Mouse (Mus musculus): Measurements from ENCODE around the gene Zcwpw1. TPM values are rescaled to one million over a fixed set of nuclear protein-coding genes. Genes with fewer than 3 reads are reported as not detected.
"Not testable (repeated sequence)": the region's sequence is repeated elsewhere in the genome, so short reads cannot be mapped to it uniquely, and the experiment has no call there.

The Zcwpw1 gene
- polyA plus RNA-seq, 1 experiment, result 7.1 TPM

DNA sequence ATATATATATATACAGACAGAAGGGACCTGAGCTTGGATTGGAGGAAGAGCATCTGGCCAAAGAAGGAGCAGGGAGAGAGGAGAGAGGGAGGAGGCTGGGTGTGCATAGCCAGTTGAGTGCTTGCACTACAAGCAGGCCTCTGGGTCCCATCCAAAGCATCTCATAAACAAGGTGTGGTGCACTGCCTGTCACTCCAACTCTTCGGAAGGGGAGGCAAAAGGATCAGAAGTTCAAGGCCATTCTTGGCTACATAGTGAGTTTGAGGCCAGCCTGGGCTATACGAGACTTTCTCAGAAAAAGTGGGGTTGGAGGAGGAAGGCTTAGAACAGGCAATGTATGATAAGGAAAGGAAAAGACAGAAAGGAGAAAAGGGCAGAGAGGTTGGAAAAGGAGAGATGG lies 38.4 kb downstream of the Zcwpw1 start:
- Histone ChIP-seq H3K4me3 (ENCODE audit: insufficient read depth, low read length) (no peak overlapping the region), H3K4me1 (ENCODE audit: control insufficient read depth, insufficient read depth, low read length) (no peaks in the 10 kb centered on the region), H3K27ac (ENCODE audit: insufficient read depth, low read length) (no peak overlapping the region)
- TF ChIP-seq CTCF (IDR thresholded peaks at IDR 0.05; ENCODE audit: borderline replicate concordance, insufficient read depth, low read length), result no peak
- TF ChIP-seq POLR2A (IDR thresholded peaks at IDR 0.05; ENCODE audit: low read depth, low read length), result no peak

GRCm38 (mm10) chr5:137826421-137826820 lies 38.8 kb downstream of the Zcwpw1 start:
- Histone ChIP-seq H3K4me3 (ENCODE audit: insufficient read depth, low read length) (no peak overlapping the region), H3K27ac (ENCODE audit: insufficient read depth, low read length) (no peak overlapping the region), H3K4me1 (ENCODE audit: control insufficient read depth, insufficient read depth, low read length) (no peaks in the 10 kb centered on the region)
- TF ChIP-seq POLR2A (IDR thresholded peaks at IDR 0.05; ENCODE audit: low read depth, low read length) (no peak), CTCF (IDR thresholded peaks at IDR 0.05; ENCODE audit: borderline replicate concordance, insufficient read depth, low read length) (no peak)

DNA sequence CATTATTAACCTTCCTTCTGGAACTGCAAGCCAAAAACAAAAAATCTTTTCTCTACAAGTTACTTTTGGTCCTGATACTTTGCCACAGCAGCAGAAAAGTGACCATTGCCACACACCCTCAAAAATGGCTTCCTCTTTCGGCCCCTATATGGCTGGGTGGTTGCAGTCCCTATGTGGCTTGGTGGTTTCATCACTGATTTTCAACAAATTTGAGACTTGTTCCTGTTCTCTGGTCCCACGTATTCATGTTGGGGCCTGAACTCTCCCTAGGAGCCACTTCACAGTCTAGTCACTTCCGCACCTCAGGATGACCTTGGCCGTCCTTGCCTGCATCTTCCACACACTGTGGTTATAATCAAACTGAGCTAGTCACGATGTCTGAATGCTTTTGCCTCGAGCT lies 41.1 kb downstream of the Zcwpw1 start:
- TF ChIP-seq POLR2A (IDR thresholded peaks at IDR 0.05; ENCODE audit: low read depth, low read length) (no peak), CTCF (IDR thresholded peaks at IDR 0.05; ENCODE audit: borderline replicate concordance, insufficient read depth, low read length) (no peak)
- Histone ChIP-seq H3K4me1 (ENCODE audit: control insufficient read depth, insufficient read depth, low read length) (no peaks in the 10 kb centered on the region), H3K4me3 (ENCODE audit: insufficient read depth, low read length) (no peak overlapping the region), H3K27ac (ENCODE audit: insufficient read depth, low read length) (no peak overlapping the region)

GRCm38 (mm10) chr5:137830238-137830637 lies 42.6 kb downstream of the Zcwpw1 start:
- H3K27ac ChIP-seq (ENCODE audit: insufficient read depth, low read length), result no peak overlapping the region
- no peak for TF ChIP-seq CTCF (IDR thresholded peaks at IDR 0.05; ENCODE audit: borderline replicate concordance, insufficient read depth, low read length)
- no peak for TF ChIP-seq POLR2A (IDR thresholded peaks at IDR 0.05; ENCODE audit: low read depth, low read length)
- H3K4me1 ChIP-seq (ENCODE audit: control insufficient read depth, insufficient read depth, low read length), result no peaks in the 10 kb centered on the region
- H3K4me3 ChIP-seq (ENCODE audit: insufficient read depth, low read length), result no peak overlapping the region

GRCm38 (mm10) chr5:137831106-137831505 lies 43.5 kb downstream of the Zcwpw1 start:
- H3K4me1 ChIP-seq (ENCODE audit: control insufficient read depth, insufficient read depth, low read length), result no peaks in the 10 kb centered on the region
- TF ChIP-seq POLR2A (IDR thresholded peaks at IDR 0.05; ENCODE audit: low read depth, low read length) (no peak), CTCF (IDR thresholded peaks at IDR 0.05; ENCODE audit: borderline replicate concordance, insufficient read depth, low read length) (no peak)

DNA sequence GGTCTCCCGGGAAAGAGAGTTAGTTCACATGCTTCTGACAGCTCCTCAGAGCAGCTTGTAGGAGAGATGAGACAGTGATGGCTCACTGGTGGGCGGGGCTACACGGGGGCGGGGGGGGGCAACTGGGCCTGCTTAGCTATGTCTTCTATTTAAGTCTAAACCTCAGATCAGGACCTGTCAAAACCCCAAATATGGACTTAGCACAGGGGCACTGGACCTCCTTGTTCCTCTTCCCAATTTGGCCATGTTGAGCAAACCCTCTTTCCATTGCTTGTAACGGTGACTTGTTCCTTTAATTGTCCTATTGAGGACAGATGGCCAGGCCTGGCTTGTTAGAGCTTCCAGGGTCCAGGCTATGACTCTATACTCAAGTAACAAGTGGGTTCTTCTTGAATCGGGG lies 43.9 kb downstream of the Zcwpw1 start:
- no peak overlapping the region for H3K4me3 ChIP-seq (ENCODE audit: insufficient read depth, low read length)
- no peak overlapping the region for H3K27ac ChIP-seq (ENCODE audit: insufficient read depth, low read length)
- TF ChIP-seq CTCF (IDR thresholded peaks at IDR 0.05; ENCODE audit: borderline replicate concordance, insufficient read depth, low read length), result no peak
- no peak for TF ChIP-seq POLR2A (IDR thresholded peaks at IDR 0.05; ENCODE audit: low read depth, low read length)
- no peaks in the 10 kb centered on the region for H3K4me1 ChIP-seq (ENCODE audit: control insufficient read depth, insufficient read depth, low read length)

More at GRCm38 (mm10) chr5:137831106-137831505, 43.5 kb downstream of the Zcwpw1 start:
- no peak overlapping the region for H3K27ac ChIP-seq (ENCODE audit: insufficient read depth, low read length)
- H3K4me3 ChIP-seq (ENCODE audit: insufficient read depth, low read length), result no peak overlapping the region

- Histone ChIP-seq H3K4me1 (ENCODE audit: control insufficient read depth, insufficient read depth, low read length) (no peaks in the 10 kb centered on the region), H3K4me3 (ENCODE audit: insufficient read depth, low read length) (no peak overlapping the region), H3K27ac (ENCODE audit: insufficient read depth, low read length) (no peak overlapping the region)
- no peak for TF ChIP-seq CTCF (IDR thresholded peaks at IDR 0.05; ENCODE audit: borderline replicate concordance, insufficient read depth, low read length)
- no peak for TF ChIP-seq POLR2A (IDR thresholded peaks at IDR 0.05; ENCODE audit: low read depth, low read length)
Observed at GRCm38 (mm10) chr5:137833500-137833899, 45.9 kb downstream of the Zcwpw1 start.

DNA sequence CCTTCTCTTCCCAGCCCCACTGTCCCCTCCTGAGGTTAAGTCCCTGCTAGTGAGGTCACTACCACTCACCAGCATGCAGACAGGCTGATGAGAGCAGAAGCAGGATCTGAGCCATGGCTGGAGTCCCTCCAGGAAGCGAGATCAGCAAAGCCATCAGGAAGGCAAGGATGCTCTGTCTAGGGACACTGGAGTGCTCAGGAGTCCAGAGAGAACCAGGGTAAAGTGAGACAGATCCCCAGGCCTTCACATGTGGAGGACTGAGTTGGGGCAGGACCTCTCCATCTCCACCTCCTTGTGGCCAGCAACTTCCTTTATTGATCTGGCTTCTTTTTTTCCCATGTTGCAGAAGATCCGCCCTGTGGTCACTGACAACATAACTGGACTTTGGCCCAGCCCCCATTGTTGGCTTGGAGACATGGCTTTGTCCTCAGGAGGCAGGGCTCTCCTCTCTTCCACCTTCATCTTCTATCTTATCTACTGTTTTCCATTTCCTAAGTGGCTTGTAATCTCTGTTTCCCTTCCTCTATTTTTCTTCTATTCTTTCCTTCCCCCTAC lies 48.4 kb downstream of the Zcwpw1 start, which contains the start of gene Pilra:
Gene Pilra, minus strand, starts transcription at position 316 of the 555 bp plus-strand sequence.
- H3K4me1 ChIP-seq (ENCODE audit: control insufficient read depth, insufficient read depth, low read length); H3K4me3 ChIP-seq (ENCODE audit: insufficient read depth, low read length); H3K27ac ChIP-seq (ENCODE audit: insufficient read depth, low read length): not testable (repeated sequence)

GRCm38 (mm10) chr5:137836611-137837010 lies 49.0 kb downstream of the Zcwpw1 start:
- Histone ChIP-seq H3K4me1 (ENCODE audit: control insufficient read depth, insufficient read depth, low read length) (no peaks in the 10 kb centered on the region), H3K4me3 (ENCODE audit: insufficient read depth, low read length) (no peak overlapping the region), H3K27ac (ENCODE audit: insufficient read depth, low read length) (no peak overlapping the region)
- TF ChIP-seq CTCF (IDR thresholded peaks at IDR 0.05; ENCODE audit: borderline replicate concordance, insufficient read depth, low read length) (no peak), POLR2A (IDR thresholded peaks at IDR 0.05; ENCODE audit: low read depth, low read length) (no peak)

- H3K4me1 ChIP-seq (ENCODE audit: control insufficient read depth, insufficient read depth, low read length); H3K27ac ChIP-seq (ENCODE audit: insufficient read depth, low read length); H3K4me3 ChIP-seq (ENCODE audit: insufficient read depth, low read length): not testable (repeated sequence)
Observed at GRCm38 (mm10) chr5:137837110-137837509, 49.5 kb downstream of the Zcwpw1 start.

DNA sequence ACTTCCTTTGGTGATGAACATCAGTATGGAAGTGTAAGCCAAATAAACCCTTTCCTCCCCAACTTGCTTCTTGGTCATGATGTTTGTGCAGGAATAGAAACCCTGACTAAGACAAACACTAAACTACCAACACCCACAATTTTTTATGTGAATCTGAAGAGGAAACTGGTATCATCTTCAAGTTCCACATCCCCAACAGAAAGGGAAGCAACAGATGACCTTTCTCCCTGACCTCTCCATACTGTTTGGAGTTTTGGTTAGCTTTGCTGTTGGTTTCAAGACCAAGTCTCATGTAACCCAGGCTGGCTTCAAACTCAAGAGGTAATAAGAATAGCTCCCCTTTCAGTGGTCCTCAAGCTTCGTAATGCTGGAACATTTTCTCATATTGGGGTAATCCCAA lies 62.7 kb downstream of the Zcwpw1 start:
- not testable (repeated sequence) for H3K4me3 ChIP-seq (ENCODE audit: insufficient read depth, low read length); H3K27ac ChIP-seq (ENCODE audit: insufficient read depth, low read length); H3K4me1 ChIP-seq (ENCODE audit: control insufficient read depth, insufficient read depth, low read length)

- not testable (repeated sequence) for H3K4me3 ChIP-seq (ENCODE audit: insufficient read depth, low read length); H3K4me1 ChIP-seq (ENCODE audit: control insufficient read depth, insufficient read depth, low read length); H3K27ac ChIP-seq (ENCODE audit: insufficient read depth, low read length)
Observed at GRCm38 (mm10) chr5:137854907-137855306, 67.3 kb downstream of the Zcwpw1 start.

GRCm38 (mm10) chr5:137856870-137857269 lies 69.3 kb downstream of the Zcwpw1 start:
- not testable (repeated sequence) for H3K4me3 ChIP-seq (ENCODE audit: insufficient read depth, low read length); H3K4me1 ChIP-seq (ENCODE audit: control insufficient read depth, insufficient read depth, low read length); H3K27ac ChIP-seq (ENCODE audit: insufficient read depth, low read length)

GRCm38 (mm10) chr5:137857960-137858710 lies 70.5 kb downstream of the Zcwpw1 start, which contains the start of gene Pilrb1:
Gene Pilrb1 (minus strand): TSS chr5:137858106.
- not testable (repeated sequence) for H3K27ac ChIP-seq (ENCODE audit: insufficient read depth, low read length); H3K4me3 ChIP-seq (ENCODE audit: insufficient read depth, low read length); H3K4me1 ChIP-seq (ENCODE audit: control insufficient read depth, insufficient read depth, low read length)

Data from embryonic fibroblast, embryonic 13.5 days (primary cell).